Mouse (Mus musculus) hindbrain, postnatal 0 days (tissue): ENCODE results near the gene Oprl1. TPM values are rescaled to one million over a fixed set of nuclear protein-coding genes. Genes with fewer than 3 reads are reported as not detected.

Experiments
- ATAC-seq: fragments of 200-750 bp; cut with Nextera tagmentation; 2 replicates; pipeline ENCODE4 v1.8.0; 2017; ENCODE audit warnings: mild to moderate bottlenecking, moderate TSS enrichment, moderate library complexity
- DNase-seq: peaks from one replicate; pipeline ENCODE4 v3.0.0-alpha.2; 2015; ENCODE audit warnings: low spot score
- H3K27ac ChIP-seq: fragments of 300-500 bp; sonication (generic); 2 replicates; pipeline ENCODE4 v1.5.1; 2014; ENCODE audit warnings: mild to moderate bottlenecking
- H3K27me3 ChIP-seq: fragments of 300-500 bp; sonication (generic); 2 replicates; pipeline ENCODE4 v1.6.1; 2014; ENCODE audit warnings: low read length, mixed read lengths; ENCODE audit not compliant: insufficient read depth
- H3K36me3 ChIP-seq: fragments of 300-500 bp; sonication (generic); 2 replicates; pipeline ENCODE4 v1.6.1; 2014; ENCODE audit warnings: low read length, mixed read lengths; ENCODE audit not compliant: insufficient read depth
- H3K4me1 ChIP-seq: fragments of 300-500 bp; sonication (generic); 2 replicates; pipeline ENCODE4 v1.6.1; 2014; ENCODE audit warnings: antibody characterized with exemption, low read length, mixed read lengths; ENCODE audit not compliant: insufficient read depth
- H3K4me2 ChIP-seq: fragments of 300-500 bp; sonication (generic); 2 replicates; pipeline ENCODE4 v1.6.1; 2014; ENCODE audit warnings: low read depth, mild to moderate bottlenecking, low read length, moderate library complexity, mixed read lengths
- H3K4me3 ChIP-seq: fragments of 300-500 bp; sonication (generic); 2 replicates; pipeline ENCODE4 v1.5.1; 2014; ENCODE audit warnings: low read length
- H3K9ac ChIP-seq: fragments of 300-500 bp; sonication (generic); replicated peaks from 2 replicates; pipeline ENCODE4 v1.6.1; 2014; ENCODE audit warnings: mild to moderate bottlenecking, low read length, moderate library complexity, mixed read lengths
- H3K9me3 ChIP-seq: fragments of 300-500 bp; sonication (generic); 2 replicates; pipeline ENCODE4 v1.6.1; 2016; ENCODE audit warnings: low read length, mixed read lengths
- CTCF ChIP-seq: IDR thresholded peaks from 2 replicates; pipeline ENCODE4 v1.5.1; 2016; ENCODE audit warnings: antibody characterized with exemption, control low read depth, low read depth
- WGBS: fragments of 180-500 bp; shearing (Covaris S2); extraction: QIAGEN DNeasy Blood & Tissue Kit; methylation state at CpG from one replicate; pipeline ENCODE4 v1.1.7; 2014; 5-methylcytosine and 5-hydroxymethylcytosine counted together
- polyA plus RNA-seq: library from polyadenylated mRNA; unstranded; fragments of >200 nt; fragmentation: Nextera tagmentation; extraction: Ambion mirVana; gene quantifications from 2 replicates; pipeline ENCODE4 v1.2.1, GENCODE M21; 2015
- total RNA-seq: library from RNA; depleted of rRNA; stranded (reverse); fragments of >200 nt; gene quantifications from 2 replicates; pipeline ENCODE4 v1.2.3, GENCODE M21; 2014

The Oprl1 gene
- total and polyA plus RNA-seq, 2 experiments from 2014 or later = 73.1 to 221 TPM

DNA sequence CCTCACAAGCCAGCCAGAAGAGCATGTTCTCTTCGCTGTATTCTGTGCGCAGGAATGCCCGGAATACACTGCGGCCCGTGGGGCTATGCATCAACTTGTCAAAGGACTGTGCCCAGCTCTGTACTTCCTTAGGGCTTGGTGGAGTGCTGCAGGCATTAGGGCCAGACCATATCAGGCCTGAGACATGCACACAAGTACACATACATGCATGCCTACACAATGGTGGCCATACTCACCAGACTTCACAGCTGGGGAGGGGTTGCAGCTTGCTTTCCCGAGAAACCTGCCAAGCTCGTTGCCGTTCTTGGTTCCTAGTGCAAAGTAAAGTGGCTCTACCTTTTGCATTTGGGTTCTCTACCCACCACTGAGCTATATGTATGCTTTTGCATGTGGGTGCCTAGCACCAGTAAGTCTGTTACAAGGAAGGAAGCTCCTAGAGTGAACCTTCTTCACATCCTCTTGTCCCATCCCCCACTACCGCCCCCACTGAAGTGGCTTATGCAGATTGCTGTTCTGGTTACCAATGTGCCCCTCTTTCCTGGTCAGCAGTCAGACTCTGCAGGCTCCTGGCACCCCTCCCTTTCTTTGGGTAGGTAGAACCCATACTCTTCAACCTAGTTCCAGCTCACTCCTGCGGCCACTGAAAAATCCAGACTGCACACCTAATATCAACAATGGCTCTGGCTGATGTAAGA lies 25.2 kb upstream of the Oprl1 start:
- no peak for TF ChIP-seq CTCF
- Histone ChIP-seq H3K4me1 (no peaks in the 10 kb centered on the region; the same call in 1 of the 2 replicates), H3K9me3 (no peaks in the 10 kb centered on the region), H3K36me3 (peaks cover 39% of the 10 kb centered on the region), H3K27ac (no peak overlapping the region), H3K4me3 (no peak overlapping the region), H3K27me3 (no peaks in the 10 kb centered on the region), H3K9ac (no peak overlapping the region), H3K4me2 (no peak overlapping the region)
- ATAC-seq = no peak
- DNase-seq = no peak
- 89% methylated on average over 10 of the region's 10 CpGs for WGBS

DNA sequence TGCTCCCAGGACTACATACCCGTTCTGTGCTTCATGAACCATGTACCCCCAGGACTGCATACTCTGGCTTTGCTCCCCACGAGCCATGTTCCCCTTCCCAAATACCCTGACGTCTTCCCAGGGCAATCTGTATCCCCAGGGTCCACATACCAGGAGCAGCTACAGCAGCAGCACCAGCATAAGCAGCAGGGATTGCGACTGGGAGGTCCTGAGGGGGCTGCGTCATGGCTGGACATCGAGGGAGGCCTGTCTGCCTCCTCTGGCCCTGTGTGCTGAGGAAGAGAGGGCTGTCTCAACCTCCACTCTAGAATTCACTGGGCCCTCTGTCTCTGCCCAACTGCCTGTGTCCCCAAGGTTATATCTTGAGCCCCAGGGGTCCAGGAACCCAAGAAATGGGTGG lies 23.7 kb upstream of the Oprl1 start:
- Histone ChIP-seq H3K27ac (no peak overlapping the region), H3K4me3 (no peak overlapping the region), H3K36me3 (peaks cover 35% of the 10 kb centered on the region), H3K9me3 (no peaks in the 10 kb centered on the region), H3K9ac (no peak overlapping the region), H3K27me3 (no peaks in the 10 kb centered on the region), H3K4me1 (no peaks in the 10 kb centered on the region; the same call in 1 of the 2 replicates), H3K4me2 (no peak overlapping the region)
- WGBS = 87% methylated on average over 6 of the region's 6 CpGs
- no peak for ATAC-seq
- no peak for TF ChIP-seq CTCF
- DNase-seq = no peak

DNA sequence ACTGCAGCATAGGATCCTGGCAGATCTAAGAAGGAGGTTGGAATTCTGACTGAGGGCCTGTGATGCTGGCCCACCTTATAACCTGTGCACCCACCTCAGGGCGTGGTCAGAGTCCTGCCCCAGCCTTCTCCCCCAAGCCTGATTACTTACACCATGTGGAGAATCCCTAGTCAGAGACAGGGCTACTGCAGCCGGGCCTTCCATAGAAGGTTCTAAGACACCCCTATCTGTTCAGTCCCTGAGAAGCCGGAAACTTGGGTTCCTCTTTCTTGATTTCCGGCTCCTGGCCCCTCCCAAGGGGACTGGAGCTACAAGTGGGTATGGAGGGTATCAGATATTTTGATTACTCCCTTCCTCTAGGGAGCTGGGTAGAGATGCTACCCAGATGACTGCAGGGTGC lies 23.2 kb upstream of the Oprl1 start:
- no peak for TF ChIP-seq CTCF
- no peaks in the 10 kb centered on the region for H3K9me3 ChIP-seq
- H3K27ac ChIP-seq = no peak overlapping the region
- DNase-seq (no peak), ATAC-seq (no peak)
- peaks cover 30% of the 10 kb centered on the region for H3K36me3 ChIP-seq
- H3K4me2 ChIP-seq = no peak overlapping the region
- no peaks in the 10 kb centered on the region for H3K27me3 ChIP-seq
- WGBS = 88% methylated on average over 4 of the region's 4 CpGs
- no peaks in the 10 kb centered on the region; the same call in 1 of the 2 replicates for H3K4me1 ChIP-seq
- H3K4me3 ChIP-seq = no peak overlapping the region
- H3K9ac ChIP-seq = no peak overlapping the region

DNA sequence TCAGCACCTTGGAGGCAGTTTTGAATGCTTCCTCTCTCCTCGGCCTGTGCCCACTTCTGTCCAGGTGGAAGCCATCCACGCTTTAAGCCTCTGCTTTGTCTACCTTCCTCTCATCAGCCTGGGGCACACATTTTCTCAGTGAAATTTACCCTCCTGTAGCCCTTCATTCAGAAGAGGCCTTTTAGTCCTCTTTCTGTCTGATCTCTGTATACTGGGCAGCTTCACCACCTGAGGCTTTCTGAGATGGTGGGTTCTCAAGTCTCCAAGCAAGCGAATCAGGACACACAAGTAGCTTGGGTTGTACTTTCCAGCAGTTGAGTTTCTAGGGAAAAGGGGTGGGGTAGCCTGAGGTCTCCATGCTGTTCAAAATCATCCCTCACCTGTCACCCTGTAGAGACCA lies 22.5 kb upstream of the Oprl1 start:
- H3K4me3 ChIP-seq = no peak overlapping the region
- peaks cover 23% of the 10 kb centered on the region for H3K36me3 ChIP-seq
- WGBS = 92% methylated on average over 3 of the region's 3 CpGs
- H3K4me2 ChIP-seq = peak overlapping the region; percentile 97
- H3K4me1 ChIP-seq = no peaks in the 10 kb centered on the region; the same call in 1 of the 2 replicates
- DNase-seq (no peak), ATAC-seq (no peak)
- H3K27ac ChIP-seq = no peak overlapping the region
- no peak overlapping the region for H3K9ac ChIP-seq
- TF ChIP-seq CTCF = no peak
- H3K9me3 ChIP-seq = no peaks in the 10 kb centered on the region
- H3K27me3 ChIP-seq = no peaks in the 10 kb centered on the region

DNA sequence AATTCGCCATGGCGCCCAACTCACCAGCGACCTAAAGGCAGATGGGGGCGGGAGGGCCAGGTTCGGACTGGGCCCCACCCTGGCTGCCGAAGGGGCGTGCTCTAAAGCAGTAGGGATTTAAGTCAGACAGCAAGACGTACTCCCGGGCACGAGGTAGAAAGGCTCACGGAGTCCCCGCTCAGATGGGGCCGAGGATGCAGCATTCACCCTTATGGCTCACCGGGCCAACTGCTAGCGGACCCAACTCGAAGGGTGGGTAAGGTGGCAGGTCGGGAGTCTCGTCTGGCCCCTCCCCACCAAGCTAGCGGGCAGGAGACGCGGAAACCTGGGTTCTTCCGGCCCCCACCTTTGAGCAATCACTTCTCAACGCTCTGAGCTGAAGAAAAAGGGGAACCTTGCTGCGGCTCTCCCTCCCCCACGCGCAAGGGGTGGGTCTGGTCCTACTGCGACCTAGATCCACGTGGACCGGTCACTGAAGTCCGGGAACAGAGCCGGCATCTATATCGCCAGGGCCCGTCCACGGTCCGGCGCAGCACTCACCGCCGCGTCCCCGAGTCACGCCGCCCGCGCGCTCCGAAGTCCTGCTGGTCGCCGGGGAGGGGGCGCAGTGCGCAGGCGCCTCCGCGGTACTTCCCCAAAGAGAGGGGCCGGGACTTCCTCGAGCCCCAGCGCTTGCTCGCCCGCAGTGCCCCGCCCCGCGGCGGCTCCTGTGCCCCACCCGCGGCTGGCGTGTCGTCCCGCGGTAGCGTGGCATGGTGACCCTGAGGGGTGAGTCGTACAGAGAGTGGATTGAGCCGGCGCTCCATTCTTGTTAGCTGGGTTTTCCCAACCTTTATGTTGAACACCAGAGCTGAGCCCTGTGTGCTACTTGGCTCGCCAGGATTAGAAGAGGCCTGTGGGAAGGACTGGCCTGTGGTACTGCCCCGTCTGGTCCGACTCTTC lies 21.2 kb upstream of the Oprl1 start, which contains the start of gene Rgs19:
Gene Rgs19 (minus strand): TSS at position 639 of the 942 bp plus-strand sequence.
- ATAC-seq (peak; percentile 83), DNase-seq (peak; percentile 82)
- H3K27me3 ChIP-seq = no peaks in the 10 kb centered on the region
- peak within 1 kb of the TSS; percentile 75 for H3K9ac ChIP-seq
- H3K4me3 ChIP-seq = peak within 1 kb of the TSS; percentile 68
- peak within 1 kb of the TSS; percentile 61 for H3K27ac ChIP-seq
- under 1% methylated on average over 67 of the region's 75 CpGs for WGBS
- peaks cover 11% of the 10 kb centered on the region; the same call in 1 of the 2 replicates for H3K36me3 ChIP-seq
- no peak; the same call in 1 of the 2 replicates for TF ChIP-seq CTCF
- no peaks in the 10 kb centered on the region; the same call in 1 of the 2 replicates for H3K4me1 ChIP-seq
- no peaks in the 10 kb centered on the region for H3K9me3 ChIP-seq
- peak within 1 kb of the TSS; percentile 97 for H3K4me2 ChIP-seq

DNA sequence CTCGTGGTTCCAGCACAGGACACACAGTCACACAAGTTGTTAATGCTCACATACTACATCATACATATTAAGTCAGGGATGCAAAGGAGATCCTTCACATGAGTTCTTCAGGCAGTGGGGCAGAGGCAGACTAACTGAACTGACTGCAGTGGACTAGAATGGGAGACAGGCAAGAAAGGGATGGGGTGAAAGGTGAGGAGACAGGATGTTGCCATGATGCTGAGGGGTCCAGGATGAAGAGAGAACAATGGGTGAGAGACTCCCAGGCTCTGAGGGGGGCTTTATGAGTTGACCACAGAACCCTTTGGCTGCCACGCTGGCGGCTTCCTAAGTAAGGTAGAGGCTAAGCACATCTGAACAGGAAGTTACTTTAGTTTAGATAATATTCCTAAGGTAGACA lies 20.2 kb upstream of the Oprl1 start:
- no peak for TF ChIP-seq CTCF
- no peak overlapping the region for H3K4me3 ChIP-seq
- peaks cover 1% of the 10 kb centered on the region; the same call in 1 of the 2 replicates for H3K36me3 ChIP-seq
- no peak for ATAC-seq
- no peaks in the 10 kb centered on the region for H3K27me3 ChIP-seq
- H3K9me3 ChIP-seq = no peaks in the 10 kb centered on the region
- H3K9ac ChIP-seq = no peak overlapping the region
- peak overlapping the region; percentile 97; the same call in 1 of the 2 replicates for H3K4me2 ChIP-seq
- DNase-seq = no peak
- 84% methylated on average over 3 of the region's 3 CpGs for WGBS
- H3K4me1 ChIP-seq = no peaks in the 10 kb centered on the region; the same call in 1 of the 2 replicates
- no peak overlapping the region for H3K27ac ChIP-seq
